Mouse (Mus musculus) G1E (cell line): ENCODE data around the gene Gm5478.

Source experiments
- CTCF ChIP-seq: IDR thresholded peaks from 2 replicates; pipeline ENCODE4 v1.5.1; 2012; ENCODE audit warnings: low read depth, low read length, inconsistent platforms, mixed read lengths
- GATA1 ChIP-seq: IDR thresholded peaks from 2 replicates; pipeline ENCODE4 v1.6.1; 2012; ENCODE audit warnings: borderline replicate concordance, low read length, inconsistent platforms, mixed read lengths
- GATA2 ChIP-seq: IDR thresholded peaks from 2 replicates; pipeline ENCODE4 v1.6.1; 2012; ENCODE audit warnings: low read depth, low read length, inconsistent platforms, borderline replicate concordance
- POLR2AphosphoS5 ChIP-seq: IDR thresholded peaks from 2 replicates; pipeline ENCODE4 v1.6.1; 2012; ENCODE audit warnings: low read depth, low read length, inconsistent platforms; ENCODE audit not compliant: insufficient replicate concordance
- TAL1 ChIP-seq: conservative IDR thresholded peaks from 2 replicates; pipeline ENCODE4 v1.6.1; 2012; ENCODE audit warnings: low read depth, low read length, inconsistent platforms, mixed read lengths

- TF ChIP-seq CTCF, result no peak
- no peak for TF ChIP-seq GATA1
- no peak for TF ChIP-seq TAL1
- TF ChIP-seq POLR2AphosphoS5, result no peak
- no peak for TF ChIP-seq GATA2
These were observed 28.8 kb upstream of the Gm5478 start for GRCm38 (mm10) chr15:101675978-101676377.
